Mouse (Mus musculus) liver, embryonic 14.5 days (tissue): Measurements from ENCODE around the gene Dmkn. TPM values are rescaled to one million over a fixed set of nuclear protein-coding genes. Genes with fewer than 3 reads are reported as not detected.
"Not testable (repeated sequence)": the region's sequence is repeated elsewhere in the genome, so short reads cannot be mapped to it uniquely, and the experiment has no call there.

ENCODE experiments used
- ATAC-seq: fragments of 200-750 bp; cut with Nextera tagmentation; 2 replicates; pipeline ENCODE4 v1.8.0; 2017; ENCODE audit warnings: moderate number of reproducible peaks, mild to moderate bottlenecking, moderate library complexity; ENCODE audit not compliant: insufficient read depth
- DNase-seq, 3 experiments: peaks; one replicate each; pipeline ENCODE4 v3.0.0-alpha.2; 2012 to 2013; ENCODE audit warnings: low read depth in 3 of 3, low spot score in 3 of 3
- H3K27ac ChIP-seq: fragments of 300-500 bp; sonication (generic); 2 replicates; pipeline ENCODE4 v1.5.1; 2014; ENCODE audit warnings: moderate library complexity, mild to moderate bottlenecking, control low read depth, inconsistent platforms
- H3K27me3 ChIP-seq: fragments of 300-500 bp; sonication (generic); 2 replicates; pipeline ENCODE4 v1.6.1; 2014; ENCODE audit warnings: mild to moderate bottlenecking, low read length, moderate library complexity; ENCODE audit not compliant: control insufficient read depth, insufficient read depth
- H3K36me3 ChIP-seq: fragments of 300-500 bp; sonication (generic); replicated peaks from 2 replicates; pipeline ENCODE4 v1.6.1; 2014; ENCODE audit warnings: low read depth; ENCODE audit not compliant: control insufficient read depth, insufficient read depth
- H3K4me1 ChIP-seq, 2 experiments: fragments of 200-500 bp in 1 of 2; fragments of 300-500 bp in 1 of 2; sonication (generic) in 1 of 2; replicated peaks; 2 replicates each; pipeline ENCODE4 v1.6.1; 2012 to 2014; ENCODE audit warnings: antibody characterized with exemption in 1 of 2, inconsistent platforms in 1 of 2, low read length in 1 of 2; ENCODE audit not compliant: control insufficient read depth in 2 of 2, insufficient read depth in 2 of 2
- H3K4me2 ChIP-seq: fragments of 300-500 bp; sonication (generic); 2 replicates; pipeline ENCODE4 v1.6.1; 2014; ENCODE audit warnings: low read depth, mild to moderate bottlenecking, control low read depth, moderate library complexity
- H3K4me3 ChIP-seq, 2 experiments: fragments of 200-500 bp in 1 of 2; fragments of 300-500 bp in 1 of 2; sonication (generic) in 1 of 2; 2 replicates each; pipeline ENCODE4 v1.5.1; 2012 to 2014; ENCODE audit warnings: low read depth in 2 of 2, low read length in 2 of 2, mild to moderate bottlenecking in 2 of 2, control low read depth in 1 of 2, inconsistent platforms in 1 of 2, moderate library complexity in 1 of 2; ENCODE audit not compliant: insufficient read depth in 1 of 2
- H3K9ac ChIP-seq: fragments of 300-500 bp; sonication (generic); replicated peaks from 2 replicates; pipeline ENCODE4 v1.6.1; 2014; ENCODE audit warnings: mild to moderate bottlenecking, control low read depth, moderate library complexity
- H3K9me3 ChIP-seq: fragments of 300-500 bp; sonication (generic); 2 replicates; pipeline ENCODE4 v1.6.1; 2016; ENCODE audit warnings: low read length, mixed read lengths; ENCODE audit not compliant: control insufficient read depth
- CTCF ChIP-seq: IDR thresholded peaks from 2 replicates; pipeline ENCODE4 v1.5.1; 2016; ENCODE audit warnings: antibody characterized with exemption, low read depth, control low read depth
- EP300 ChIP-seq: IDR thresholded peaks from 2 replicates; pipeline ENCODE4 v1.6.1; 2016; ENCODE audit warnings: antibody characterized with exemption, low read depth
- WGBS: fragments of 180-500 bp; shearing (Covaris S2); extraction: QIAGEN DNeasy Blood & Tissue Kit; methylation state at CpG from one replicate; pipeline ENCODE4 v1.1.7; 2014; ENCODE audit not compliant: insufficient replicate concordance; 5-methylcytosine and 5-hydroxymethylcytosine counted together
- polyA plus RNA-seq, 2 experiments: library from polyadenylated mRNA; depleted of rRNA in 1 of 2; stranded (reverse) in 1 of 2; unstranded in 1 of 2; fragments of >200 nt; fragmentation: Nextera tagmentation in 1 of 2; extraction: Ambion mirVana in 1 of 2; gene quantifications; 2 replicates each; pipeline versions ENCODE4 v1.2.1 to v1.2.3; 2012 to 2014

Dmkn gene
- polyA plus RNA-seq, 2 experiments, result 0.20 to 0.26 TPM

- Histone ChIP-seq H3K9me3 (no peaks in the 10 kb centered on the region), H3K36me3 (0 out of 2 replicates have a peak, but pooled peaks cover 3% of the 10 kb centered on the region), H3K27ac (no peak overlapping the region), H3K9ac (no peak overlapping the region), H3K27me3 (no peaks in the 10 kb centered on the region), H3K4me2 (no peak overlapping the region), H3K4me1 (no peaks in the 10 kb centered on the region), H3K4me3 (no peak overlapping the region)
- no peak for DNase-seq
- WGBS, result 65% methylated on average over 3 of the region's 3 CpGs
- no peak for ATAC-seq
- no peak for TF ChIP-seq EP300
- TF ChIP-seq CTCF, result no peak; the same call in 1 of the 2 replicates
Observed at GRCm38 (mm10) chr7:30736211-30736610, 27.3 kb upstream of the Dmkn start.

GRCm38 (mm10) chr7:30742570-30742969 lies 21.0 kb upstream of the Dmkn start:
- WGBS, result 48% methylated on average over 2 of the region's 2 CpGs
- not testable (repeated sequence) for H3K4me1 ChIP-seq, H3K9me3 ChIP-seq, H3K4me2 ChIP-seq, ATAC-seq, H3K9ac ChIP-seq, H3K27ac ChIP-seq, H3K36me3 ChIP-seq, H3K4me3 ChIP-seq, DNase-seq, H3K27me3 ChIP-seq

- H3K27ac ChIP-seq, H3K4me1 ChIP-seq, H3K9ac ChIP-seq, H3K27me3 ChIP-seq, H3K9me3 ChIP-seq, H3K4me3 ChIP-seq, H3K4me2 ChIP-seq, DNase-seq, H3K36me3 ChIP-seq: not testable (repeated sequence)
- WGBS, result 65% methylated on average over 2 of the region's 4 CpGs
- ATAC-seq, result peak; percentile 15; the same call in 1 of the 2 replicates
Observed at GRCm38 (mm10) chr7:30743617-30744016, 19.9 kb upstream of the Dmkn start, which contains the start of gene Gapdhs. Gapdhs (minus strand) TSS chr7:30743681.

- Histone ChIP-seq H3K4me3 (no peak overlapping the region), H3K27me3 (no peaks in the 10 kb centered on the region), H3K9me3 (no peaks in the 10 kb centered on the region), H3K27ac (no peak overlapping the region), H3K9ac (no peak overlapping the region), H3K36me3 (no peaks in the 10 kb centered on the region), H3K4me2 (no peak overlapping the region), H3K4me1 (no peaks in the 10 kb centered on the region; a peak in 1 of 4 replicates)
- no peak for ATAC-seq
- DNase-seq, result no peak
- no peak for TF ChIP-seq CTCF
- no peak for TF ChIP-seq EP300
- 32% methylated on average over 4 of the region's 4 CpGs for WGBS
Observed at GRCm38 (mm10) chr7:30744022-30744598, 19.4 kb upstream of the Dmkn start.

- Histone ChIP-seq H3K4me1 (no peaks in the 10 kb centered on the region; a peak in 1 of 4 replicates), H3K4me2 (no peak overlapping the region), H3K4me3 (no peak overlapping the region), H3K27me3 (no peaks in the 10 kb centered on the region), H3K9ac (no peak overlapping the region), H3K27ac (no peak overlapping the region), H3K36me3 (no peaks in the 10 kb centered on the region), H3K9me3 (no peaks in the 10 kb centered on the region)
- DNase-seq (no peak), ATAC-seq (no peak)
- 71% methylated on average over 7 of the region's 7 CpGs for WGBS
- TF ChIP-seq CTCF, result peak; percentile 52
- TF ChIP-seq EP300, result no peak
Observed at GRCm38 (mm10) chr7:30747525-30748204, 15.9 kb upstream of the Dmkn start.
